Mouse (Mus musculus) mouse trophoblast stem cell (cell line): ENCODE results near the gene Celsr2.

Source experiments
- in situ Hi-C, 2 experiments: fragments of 300-500 bp; cut with MseI, MboI; formaldehyde crosslinking; loops; 2 replicates in 1 of 2; 3 replicates in 1 of 2; pipeline ENCODE4 v1.15.1; 2025

Gene Celsr2

GRCm38 (mm10) chr3:108414857-108415830 lies at the start of gene Celsr2:
Gene Celsr2 (minus strand): TSS chr3:108415552.
- in situ Hi-C loops: no loop called here

- in situ Hi-C loops: no loop called here
These were observed 43.5 kb upstream of the Celsr2 start for GRCm38 (mm10) chr3:108458866-108459265.

- in situ Hi-C loops: no loop called here
These were observed 43.0 kb upstream of the Celsr2 start for GRCm38 (mm10) chr3:108458380-108458779.

GRCm38 (mm10) chr3:108454172-108454571 lies 38.8 kb upstream of the Celsr2 start:
- in situ Hi-C loops: no loop called here

- in situ Hi-C loops: no loop called here
These were observed 36.6 kb upstream of the Celsr2 start for GRCm38 (mm10) chr3:108451969-108452368.

GRCm38 (mm10) chr3:108445366-108445705 lies 30.0 kb upstream of the Celsr2 start:
- in situ Hi-C loops: no loop called here

GRCm38 (mm10) chr3:108444698-108445365 lies 29.5 kb upstream of the Celsr2 start, which contains the start of gene Sars:
Gene Sars (minus strand): TSS chr3:108445209.
- in situ Hi-C loops: no loop called here

- in situ Hi-C loops: no loop called here
These were observed 28.7 kb upstream of the Celsr2 start for GRCm38 (mm10) chr3:108444029-108444428.

- in situ Hi-C loops: no loop called here
These were observed 21.0 kb upstream of the Celsr2 start for GRCm38 (mm10) chr3:108436380-108436714.

- in situ Hi-C loops: no loop called here
These were observed 20.5 kb upstream of the Celsr2 start for GRCm38 (mm10) chr3:108435701-108436379.

- in situ Hi-C loops: no loop called here
These were observed 18.6 kb upstream of the Celsr2 start for GRCm38 (mm10) chr3:108433881-108434495.

GRCm38 (mm10) chr3:108433188-108433880 lies 18.0 kb upstream of the Celsr2 start:
- in situ Hi-C loops: no loop called here

- in situ Hi-C loops: no loop called here
These were observed 17.3 kb upstream of the Celsr2 start for GRCm38 (mm10) chr3:108432542-108433187.

- in situ Hi-C loops: no loop called here
These were observed 10.3 kb upstream of the Celsr2 start for GRCm38 (mm10) chr3:108425624-108426018.

- in situ Hi-C loops: no loop called here
These were observed 9.7 kb upstream of the Celsr2 start for GRCm38 (mm10) chr3:108424944-108425623.

GRCm38 (mm10) chr3:108423844-108424801 lies 8.8 kb upstream of the Celsr2 start:
- in situ Hi-C loops: no loop called here

GRCm38 (mm10) chr3:108423006-108423405 lies 7.7 kb upstream of the Celsr2 start:
- in situ Hi-C loops: no loop called here

- in situ Hi-C loops: no loop called here
These were observed 475 bp upstream of the Celsr2 start for GRCm38 (mm10) chr3:108415831-108416223.
